Mouse (Mus musculus) urinary bladder, postnatal 4 days (tissue): ENCODE data around the gene Nr2f2.

Source experiments
- DNase-seq, 2 experiments: peaks; one replicate each; pipeline ENCODE4 v3.0.0; 2021 to 2022; ENCODE audit warnings: low spot score in 2 of 2

Nr2f2 gene

GRCm38 (mm10) chr7:70365401-70365811, 1.1 kb downstream of the Nr2f2 start:
- DNase-seq, result peak in 1 of 2 experiments; percentile 70

DNA sequence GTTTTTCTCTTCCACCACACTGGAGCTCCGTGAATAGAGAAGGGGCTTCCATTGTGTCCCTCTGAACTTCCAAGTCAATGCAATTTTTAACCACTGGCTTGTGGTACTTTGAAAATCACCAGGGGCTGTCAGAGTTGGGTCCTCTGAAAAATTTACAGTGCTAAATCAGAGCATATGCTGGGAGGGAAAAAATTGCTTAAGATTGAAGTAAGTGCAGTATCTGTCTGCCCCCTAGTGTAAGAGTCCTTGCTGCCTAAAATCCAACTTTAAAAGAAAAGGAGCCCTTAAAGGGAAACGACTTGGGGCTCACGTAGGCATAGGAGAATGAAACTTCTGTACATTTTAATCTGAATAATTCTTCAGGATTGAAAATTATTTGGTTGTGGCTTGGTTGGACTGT, 1.7 kb downstream of the Nr2f2 start:
- DNase-seq, result no peak

GRCm38 (mm10) chr7:70363351-70363750, 3.2 kb downstream of the Nr2f2 start:
- no peak for DNase-seq

DNA sequence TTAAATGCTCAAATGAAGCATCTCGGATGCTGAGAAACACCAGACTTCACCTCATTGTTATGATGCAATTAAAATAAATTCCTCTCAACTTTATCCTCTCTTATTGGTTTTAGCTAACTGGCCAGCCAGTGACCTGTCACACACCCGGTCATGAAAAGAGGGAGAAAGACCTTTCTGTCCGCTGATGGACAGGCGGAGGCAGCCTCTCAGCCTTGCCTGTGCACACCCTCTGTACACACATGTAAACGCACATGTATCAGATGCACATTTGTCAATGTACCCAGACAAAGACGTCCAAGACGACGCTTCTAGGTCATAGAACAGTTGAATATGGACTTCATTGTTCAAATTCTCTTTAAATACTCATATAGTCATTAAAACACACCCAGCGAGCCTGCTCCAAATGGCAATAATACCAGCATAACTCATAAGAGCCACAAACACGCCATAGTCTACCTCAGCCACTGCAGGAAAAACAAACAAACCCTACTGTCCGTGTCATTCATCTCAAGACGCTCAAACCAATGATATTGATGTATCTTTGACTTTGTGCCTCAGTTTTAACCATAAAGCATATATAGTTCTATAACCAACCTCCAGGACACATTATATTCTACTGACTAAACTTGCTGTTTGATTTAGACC, 3.9 kb downstream of the Nr2f2 start:
- no peak for DNase-seq

DNA sequence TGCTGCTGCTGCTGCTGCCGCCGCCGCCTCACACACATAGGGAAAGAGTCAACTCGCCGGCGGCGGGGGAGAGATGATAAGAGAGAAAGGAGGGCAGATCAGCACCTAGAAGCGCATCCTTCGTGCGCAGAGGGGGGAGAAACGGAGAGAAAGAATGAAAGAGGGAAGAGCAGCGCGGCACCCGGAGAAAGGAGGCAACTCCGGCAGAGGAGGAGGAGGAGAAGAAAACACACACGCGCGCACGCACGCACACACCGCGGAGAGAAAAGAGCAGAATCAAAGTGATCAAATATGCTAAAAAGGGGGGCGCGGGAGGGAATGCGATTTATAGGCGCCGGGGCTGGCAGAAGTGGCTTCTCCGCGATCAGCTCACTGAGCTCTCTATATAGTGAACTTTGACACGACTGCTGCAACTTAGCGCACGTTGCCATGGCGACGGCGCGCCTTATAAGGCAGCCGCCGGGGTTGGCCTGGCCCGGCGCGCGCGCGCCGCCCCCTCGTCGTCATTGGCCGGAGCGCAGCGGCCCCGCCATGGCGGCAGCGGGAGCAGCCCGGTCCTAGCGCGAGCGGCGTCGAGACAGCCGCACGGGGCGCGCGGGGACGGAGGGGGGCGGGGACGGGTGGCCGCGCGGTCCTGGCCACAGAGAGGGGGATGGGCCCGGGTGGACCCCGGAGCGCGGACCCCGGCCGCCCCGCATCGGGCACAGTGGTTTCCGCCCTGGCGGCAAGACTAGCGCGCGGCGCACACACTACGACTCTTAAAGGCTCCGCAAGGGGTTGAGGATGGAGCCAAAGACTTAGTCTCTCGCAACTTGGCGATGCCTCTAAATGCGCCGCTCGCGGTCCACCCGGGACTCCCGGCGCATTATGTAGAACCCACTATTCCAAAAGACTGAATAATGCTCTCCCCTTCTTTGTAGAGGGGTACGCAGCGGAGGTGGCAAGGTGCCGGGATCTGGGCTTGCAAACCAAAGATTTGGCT, 4.9 kb downstream of the Nr2f2 start:
- peak; percentile 94 to 96 for DNase-seq

- DNase-seq, result no peak
Observed at GRCm38 (mm10) chr7:70360611-70361382, 5.7 kb downstream of the Nr2f2 start.

DNA sequence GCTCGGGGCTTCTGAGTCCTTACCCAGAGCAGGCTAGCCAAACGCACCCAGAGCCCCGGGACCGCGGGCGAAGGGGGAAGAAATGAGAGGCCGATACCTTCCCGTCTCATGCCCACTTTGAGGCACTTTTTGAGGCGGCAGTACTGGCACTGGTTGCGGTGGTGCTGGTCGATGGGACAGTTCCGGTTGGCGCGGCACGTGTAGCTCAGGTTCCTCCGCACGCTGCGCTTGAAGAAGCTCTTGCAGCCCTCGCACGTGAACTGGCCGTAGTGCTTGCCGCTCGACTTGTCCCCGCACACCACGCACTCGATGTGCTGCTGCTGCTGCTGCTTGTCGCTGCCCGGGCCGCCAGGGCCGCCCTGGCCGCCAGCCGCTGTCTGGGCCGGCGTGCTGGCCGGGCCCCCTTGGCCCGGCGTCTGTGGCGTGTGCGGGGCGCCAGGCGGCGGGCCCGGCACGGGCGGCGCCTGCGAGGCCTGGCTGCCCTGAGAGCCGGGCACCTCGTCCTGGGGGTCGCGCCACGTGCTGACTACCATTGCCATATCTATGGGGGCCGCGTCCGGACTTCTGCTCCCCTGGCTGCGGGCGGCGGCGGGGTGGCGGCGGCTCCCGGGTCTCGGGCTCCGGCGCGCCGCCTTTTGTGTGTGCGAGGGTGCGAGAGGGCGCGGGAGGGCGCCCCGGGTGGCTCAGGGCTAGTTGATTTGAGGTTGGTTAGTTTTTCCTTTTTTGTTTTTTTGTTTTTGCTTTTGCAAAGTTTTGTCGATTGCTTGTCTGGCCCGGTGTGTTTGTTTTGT, 6.5 kb downstream of the Nr2f2 start:
- DNase-seq, result no peak

DNA sequence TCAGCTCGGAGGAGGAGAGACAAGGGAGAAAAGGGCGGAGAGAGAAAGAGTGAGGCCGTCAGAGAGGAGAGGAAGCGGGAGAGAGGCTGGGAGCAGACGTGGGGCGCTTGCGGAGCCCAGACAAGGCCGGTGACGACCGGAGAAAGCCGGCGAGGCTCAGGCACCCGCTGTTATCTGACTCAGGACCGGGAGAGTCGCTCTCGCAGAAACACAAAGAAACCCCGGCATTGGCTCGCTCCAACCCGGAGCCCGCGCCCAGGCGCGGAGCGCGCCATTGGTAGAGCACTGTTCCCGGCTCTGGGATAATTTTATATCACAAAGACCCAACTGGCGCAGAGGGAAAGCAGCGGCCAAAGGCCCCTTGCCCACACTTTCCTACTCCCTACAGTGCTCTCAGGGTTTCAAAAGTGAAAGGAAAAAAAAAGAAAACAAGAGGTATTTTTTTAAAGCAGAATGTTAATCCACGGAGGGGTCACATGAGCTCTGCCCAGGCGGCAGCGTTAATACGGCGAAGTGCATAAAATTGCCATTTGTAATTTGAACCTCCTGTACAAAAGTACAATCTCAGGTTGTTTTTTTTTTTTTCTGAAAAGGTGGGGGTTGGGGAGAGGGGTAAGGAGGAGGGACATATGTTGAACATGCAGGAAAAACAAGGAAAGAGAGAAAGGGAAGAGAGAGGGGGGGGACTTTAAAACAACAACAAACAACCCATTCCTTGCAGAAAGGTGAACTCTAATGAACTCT, 7.5 kb downstream of the Nr2f2 start:
- DNase-seq, result no peak

DNA sequence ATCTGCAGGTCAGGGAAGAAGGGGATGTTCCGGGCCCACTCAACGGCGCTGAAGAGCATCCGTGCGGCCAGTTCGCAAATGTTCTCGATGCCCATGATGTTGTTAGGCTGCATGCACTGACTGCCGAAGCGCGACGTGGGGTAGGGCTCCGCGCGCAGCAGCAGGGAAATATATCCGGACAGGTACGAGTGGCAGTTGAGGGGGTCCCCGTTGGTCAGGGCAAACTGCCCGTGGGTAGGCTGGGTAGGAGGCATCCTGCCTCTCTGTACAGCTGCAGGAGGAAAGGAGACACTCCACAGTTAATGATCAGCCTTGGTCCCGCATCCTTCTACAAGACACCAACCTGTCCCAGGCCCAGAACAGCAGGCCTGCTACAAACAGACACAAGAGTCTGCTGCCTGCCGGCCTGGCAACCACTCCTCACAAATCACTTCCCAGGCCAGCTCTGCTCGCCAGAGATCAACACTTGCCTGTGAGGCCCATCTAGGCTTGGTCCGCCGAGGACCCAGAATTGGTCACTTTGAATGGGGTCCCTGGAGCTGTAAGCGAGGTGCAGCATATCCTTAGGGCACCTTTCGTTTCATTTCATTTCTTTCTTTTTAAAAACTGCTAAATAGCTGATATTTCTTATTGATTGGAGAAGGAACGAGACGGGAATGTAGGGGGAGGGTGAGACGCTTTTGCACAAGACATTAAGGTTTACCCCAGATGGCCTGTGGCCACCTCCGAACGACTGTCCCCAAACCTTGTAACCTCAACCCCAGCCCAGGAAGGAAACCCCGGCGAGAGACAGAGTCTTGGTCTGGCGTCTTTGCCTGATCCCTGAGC, 8.3 kb downstream of the Nr2f2 start:
- DNase-seq, result no peak

DNA sequence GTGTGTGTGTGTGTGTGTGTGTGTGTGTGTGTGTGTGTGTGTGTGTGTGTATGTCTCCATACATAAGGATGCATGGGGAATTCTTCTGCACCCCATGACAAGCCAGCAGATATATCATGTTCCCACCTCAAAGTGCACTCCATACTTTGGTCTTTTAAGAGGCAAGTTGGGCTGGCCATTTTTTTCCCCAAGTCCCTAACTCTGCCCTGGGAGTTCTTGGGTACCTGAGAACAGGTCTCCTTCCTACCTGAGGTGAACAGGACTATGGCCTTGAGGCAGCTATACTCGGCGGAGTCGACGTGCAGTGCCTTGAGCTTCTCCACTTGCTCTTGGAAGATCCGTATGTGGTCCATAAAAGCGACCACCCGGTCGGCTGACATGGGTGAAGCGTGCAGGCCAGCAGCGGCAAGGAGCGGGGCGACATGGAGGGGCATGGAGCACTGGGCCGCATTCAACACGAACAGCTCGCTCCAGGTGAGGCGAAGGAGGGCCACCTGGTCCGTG, 9.0 kb downstream of the Nr2f2 start:
- no peak for DNase-seq

DNA sequence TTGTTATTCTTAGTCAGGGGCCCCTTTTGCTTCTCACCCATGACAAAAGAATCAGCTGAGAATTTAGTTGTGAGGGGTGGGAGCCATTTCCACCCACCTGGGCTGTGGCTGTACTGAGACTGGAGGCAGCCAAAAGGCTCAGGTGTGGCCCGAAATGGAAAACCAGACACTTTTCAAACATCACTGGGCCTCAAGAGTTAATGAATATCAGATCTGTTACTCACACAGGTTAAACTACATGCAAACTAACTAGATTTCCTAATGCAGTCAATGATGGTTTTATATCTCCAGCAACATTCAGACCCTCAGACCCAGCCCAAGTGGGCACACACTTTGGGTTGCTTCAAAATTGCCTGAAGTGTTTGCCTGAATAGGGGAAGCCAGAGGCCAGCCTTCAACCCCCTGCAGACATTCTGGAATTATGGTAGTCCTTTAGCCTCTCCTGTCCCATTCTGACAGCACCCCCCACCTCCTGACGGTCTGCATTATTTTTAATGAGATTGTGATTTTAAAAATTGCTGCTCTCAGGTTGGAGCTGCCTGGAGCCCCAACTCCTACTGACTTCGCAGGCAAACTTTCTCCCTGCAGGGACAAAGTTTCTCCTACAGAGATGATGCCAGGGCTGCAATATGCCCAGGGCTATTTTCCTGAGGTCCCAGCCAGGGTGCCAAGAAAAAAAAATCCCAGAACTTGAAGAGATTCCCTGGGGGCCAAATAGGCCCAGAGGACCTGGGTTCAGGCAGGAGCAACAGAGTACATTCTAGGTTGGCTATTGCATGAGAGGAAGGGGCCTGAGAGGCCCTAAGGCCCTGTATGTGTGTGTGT, 9.6 kb downstream of the Nr2f2 start:
- no peak for DNase-seq

DNA sequence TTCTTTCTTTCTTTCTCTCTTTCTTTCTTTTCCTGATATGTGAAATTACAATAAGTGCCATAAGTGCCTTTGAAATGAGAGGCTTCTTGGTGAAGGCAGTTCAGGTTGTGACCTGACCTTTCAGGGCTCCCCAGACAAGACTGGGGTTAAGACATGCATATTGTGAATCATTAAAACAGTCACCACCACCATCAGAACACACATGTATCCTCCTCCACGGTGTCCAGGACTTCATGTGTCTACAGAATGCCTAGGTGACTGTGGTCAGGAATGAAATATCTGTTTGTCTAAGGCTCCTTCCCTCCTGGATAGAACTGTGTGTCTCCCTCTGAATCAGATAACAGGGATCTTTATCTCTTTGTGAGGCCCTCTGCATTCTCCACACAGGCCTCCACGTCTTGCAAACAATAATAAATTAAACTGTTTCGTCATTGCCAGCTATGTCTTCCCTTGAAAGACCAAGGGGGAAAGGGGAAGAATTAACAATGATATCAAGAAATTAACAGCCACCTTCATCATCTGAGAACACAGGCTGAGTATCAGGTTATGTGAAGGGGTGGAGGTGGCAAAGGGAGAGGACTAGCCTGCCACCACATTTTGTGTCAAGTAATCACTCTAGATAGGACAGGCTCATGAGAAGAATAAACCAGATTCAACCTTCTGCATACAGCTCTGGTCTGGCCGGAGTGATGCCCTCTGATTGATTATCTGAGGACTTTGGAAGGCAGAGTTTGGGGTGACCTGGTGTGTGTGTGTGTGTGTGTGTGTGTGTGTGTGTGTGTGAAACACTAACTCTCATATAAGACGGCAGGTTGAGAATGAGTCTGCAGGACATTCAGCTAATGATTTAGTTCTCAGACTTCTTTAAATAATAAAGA, 10.6 kb downstream of the Nr2f2 start:
- no peak for DNase-seq

- DNase-seq, result no peak
Observed at GRCm38 (mm10) chr7:70355357-70355620, 11.2 kb downstream of the Nr2f2 start.

GRCm38 (mm10) chr7:70354606-70355356, 11.8 kb downstream of the Nr2f2 start:
- no peak for DNase-seq

GRCm38 (mm10) chr7:70353151-70353550, 13.4 kb downstream of the Nr2f2 start:
- no peak for DNase-seq

GRCm38 (mm10) chr7:70352617-70353016, 13.9 kb downstream of the Nr2f2 start:
- DNase-seq, result peak in 1 of 2 experiments; percentile 25

DNA sequence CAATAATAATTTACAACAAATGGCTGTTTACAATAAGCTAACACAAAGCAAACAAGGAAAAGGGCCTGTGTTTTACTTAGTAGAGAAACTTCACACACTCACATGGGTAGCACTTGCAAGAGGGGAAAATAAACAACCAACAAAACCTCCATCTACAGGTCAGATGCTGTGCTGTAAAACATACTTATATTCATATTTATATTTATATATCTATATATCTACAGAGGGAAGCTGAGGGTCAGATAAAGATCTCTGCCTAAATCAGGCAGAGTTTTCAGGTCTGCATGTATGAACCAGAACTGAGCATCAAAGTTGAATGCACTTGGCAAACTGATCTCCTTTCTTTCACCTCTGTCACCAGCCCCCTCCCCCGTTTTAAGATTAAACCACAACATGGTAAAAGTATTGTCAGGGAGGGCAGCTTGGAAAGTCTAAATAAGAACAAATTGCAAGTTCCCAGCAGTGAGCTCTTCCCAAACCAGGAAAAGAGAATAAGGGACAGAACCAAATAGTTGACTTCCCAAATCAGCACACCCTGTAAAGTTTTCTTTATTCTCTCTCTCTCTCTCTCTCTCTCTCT, 14.5 kb downstream of the Nr2f2 start:
- no peak for DNase-seq
